ENCODE assay signal across 10 mouse cellular contexts in genomic region chr5:125497821-125498600, GRCm38 (mm10). TPM values are rescaled to one million over a fixed set of nuclear protein-coding genes. Genes with fewer than 3 reads are reported as not detected.
A peak's percentile ranks its signal among the peaks of the same experiment; 100 is the strongest.
DNase-seq lines count a peak whose midpoint lies in the region; ATAC-seq and TF ChIP-seq lines count a peak whose summit lies in the region.
"Had no signal": no experiment of that assay in that cellular context is flagged by ENCODE, and none has a peak within 500 bp of the region (broad histone marks: within the 10 kb centered on the region; RNA-seq: fewer than 3 reads in every experiment).

No protein-coding gene starts in this region.

- peaks cover 2% of the 10 kb centered on the region; the same call in 1 of the 2 replicates for H3K36me3 ChIP-seq in testis, adult 2 months (ENCODE audit: control insufficient read depth, insufficient read depth, low read length)
- H3K36me3 ChIP-seq in forebrain, postnatal 0 days (ENCODE audit: insufficient read depth), result peaks cover 44% of the 10 kb centered on the region
- H3K36me3 ChIP-seq in midbrain, embryonic 14.5 days (ENCODE audit: control insufficient read depth, insufficient read depth, low read length), result peaks cover 40% of the 10 kb centered on the region

- peak; percentile 63; the same call in 1 of the 2 replicates for TF ChIP-seq CTCF in testis, adult 2 months (IDR thresholded peaks at IDR 0.05; ENCODE audit: control insufficient read depth, insufficient read depth, insufficient replicate concordance, low read depth, low read length)
- TF ChIP-seq CTCF in forebrain, postnatal 0 days (IDR thresholded peaks at IDR 0.05; ENCODE audit: low read depth), result peak; percentile 75

- no peak overlapping the region for H3K4me2 ChIP-seq in forebrain, postnatal 0 days (ENCODE audit: low read depth)
- no peak overlapping the region for H3K4me2 ChIP-seq in midbrain, embryonic 14.5 days (ENCODE audit: low read length)
- H3K4me2 ChIP-seq: embryonic facial prominence, embryonic 12.5 days had no signal

- no peak for TF ChIP-seq POLR2A in testis, adult 2 months (IDR thresholded peaks at IDR 0.05; ENCODE audit: control insufficient read depth, low read depth, low read length)

- H3K27ac ChIP-seq in testis, adult 2 months (ENCODE audit: control insufficient read depth, insufficient read depth, low read depth, low read length), result no peak overlapping the region
- H3K27ac ChIP-seq in forebrain, postnatal 0 days (ENCODE audit: low read depth, low read length), result no peak overlapping the region
- H3K27ac ChIP-seq in midbrain, embryonic 14.5 days (replicated peaks; ENCODE audit: low read depth, low read length), result peak overlapping the region; percentile 37; the same call in 1 of the 2 replicates
- H3K27ac ChIP-seq: embryonic facial prominence, embryonic 12.5 days had no signal

- DNase-seq in testis, postnatal 14 days (ENCODE audit: low spot score), result no peak
- peak; percentile 80 for DNase-seq in cerebellum, adult 8-10 months
- DNase-seq in forebrain, postnatal 0 days, result peak; percentile 77
- peak; percentile 52 for DNase-seq in induced T-regulatory cell, adult 2 months (ENCODE audit: low read depth)
- peak; percentile 73 to 79 for DNase-seq in left cerebral cortex, postnatal 36 days (ENCODE audit: low spot score in 2 of 2)
- DNase-seq in midbrain, embryonic 14.5 days, result peak; percentile 88
- DNase-seq in spleen, postnatal 4 days (ENCODE audit: low spot score in 2 of 2), result peak; percentile 55 to 80

- H3K9me3 ChIP-seq in forebrain, postnatal 0 days (ENCODE audit: low read length), result no peaks in the 10 kb centered on the region
- no peaks in the 10 kb centered on the region for H3K9me3 ChIP-seq in midbrain, embryonic 14.5 days (ENCODE audit: control insufficient read depth, low read length)
- H3K9me3 ChIP-seq: embryonic facial prominence, embryonic 12.5 days; megakaryocyte, embryonic 14.5 days had no signal

- H3K4me1 ChIP-seq in testis, adult 2 months (ENCODE audit: control insufficient read depth, insufficient read depth, low read length), result no peaks in the 10 kb centered on the region
- no peaks in the 10 kb centered on the region for H3K4me1 ChIP-seq in forebrain, postnatal 0 days (ENCODE audit: insufficient read depth)
- H3K4me1 ChIP-seq in midbrain, embryonic 14.5 days (ENCODE audit: control insufficient read depth, insufficient read depth, low read length), result no peaks in the 10 kb centered on the region
- H3K4me1 ChIP-seq: embryonic facial prominence, embryonic 12.5 days had no signal

- no peak overlapping the region for H3K9ac ChIP-seq in forebrain, postnatal 0 days
- H3K9ac ChIP-seq in midbrain, embryonic 14.5 days (replicated peaks; ENCODE audit: low read length), result peak overlapping the region; percentile 3; the same call in 1 of the 2 replicates
- H3K9ac ChIP-seq: embryonic facial prominence, embryonic 12.5 days had no signal

- 69% methylated on average over 12 of the region's 12 CpGs for WGBS in forebrain, postnatal 0 days
- 64% methylated on average over 12 of the region's 12 CpGs for WGBS in midbrain, embryonic 14.5 days

- intact Hi-C loops in left cerebral cortex, postnatal 36 days (cut with DNase I), result no loop called here

- peak overlapping the region; percentile 75 for H3K4me3 ChIP-seq in testis, adult 2 months (ENCODE audit: control insufficient read depth, low read depth, low read length)
- H3K4me3 ChIP-seq in forebrain, postnatal 0 days (ENCODE audit: low read depth, low read length), result no peak overlapping the region
- no peak overlapping the region for H3K4me3 ChIP-seq in midbrain, embryonic 14.5 days (replicated peaks; ENCODE audit: low read depth, low read length)
- H3K4me3 ChIP-seq: embryonic facial prominence, embryonic 12.5 days; megakaryocyte, embryonic 14.5 days had no signal

- peak; percentile 82 for ATAC-seq in forebrain, postnatal 0 days
- ATAC-seq in midbrain, embryonic 14.5 days (ENCODE audit: low FRiP score, low TSS enrichment), result peak; percentile 37; the same call in 1 of the 2 replicates

- H3K27me3 ChIP-seq in testis, adult 2 months (ENCODE audit: control insufficient read depth, insufficient read depth, low read length), result no peaks in the 10 kb centered on the region
- no peaks in the 10 kb centered on the region for H3K27me3 ChIP-seq in forebrain, postnatal 0 days (ENCODE audit: insufficient read depth, low read length)
- H3K27me3 ChIP-seq in midbrain, embryonic 14.5 days (ENCODE audit: control insufficient read depth, insufficient read depth, low read length), result no peaks in the 10 kb centered on the region
- H3K27me3 ChIP-seq: embryonic facial prominence, embryonic 12.5 days; megakaryocyte, embryonic 14.5 days had no signal

RNA-seq across cellular contexts. Expression of gene Aacs, which starts 22.4 kb away (rescaled TPM):
- 90.7 and 98.5 TPM in 2 replicates for polyA plus RNA-seq in testis, adult 2 months (2012; rRNA removed)
- 90.9 and 116 TPM in 2 replicates for total RNA-seq in forebrain, postnatal 0 days (2014; rRNA removed)
- polyA plus RNA-seq in forebrain, postnatal 0 days (2015; fragmentation: Nextera tagmentation; extraction: Ambion mirVana), result 83.8 and 97.9 TPM in 2 replicates
- total RNA-seq in left cerebral cortex, postnatal 36 days (2021), result 10 to 100 TPM; 41.0 to 51.2 TPM
- 63.6 and 71.3 TPM in 2 replicates for polyA plus RNA-seq in midbrain, embryonic 14.5 days (2014; fragmentation: Nextera tagmentation; extraction: Ambion mirVana)

RNA-seq across cellular contexts. Expression of gene Tmem132b, which starts 33.6 kb away (rescaled TPM):
- 0.09 and 0.13 TPM in 2 replicates for polyA plus RNA-seq in testis, adult 2 months (2012; rRNA removed)
- total RNA-seq in forebrain, postnatal 0 days (2014; rRNA removed), result 32.2 and 48.9 TPM in 2 replicates
- 5.1 and 7.8 TPM in 2 replicates for polyA plus RNA-seq in forebrain, postnatal 0 days (2015; fragmentation: Nextera tagmentation; extraction: Ambion mirVana)
- total RNA-seq in left cerebral cortex, postnatal 36 days (2021), result 100 to 1,000 TPM; 140 to 144 TPM
- polyA plus RNA-seq in midbrain, embryonic 14.5 days (2014; fragmentation: Nextera tagmentation; extraction: Ambion mirVana), result 4.9 and 6.2 TPM in 2 replicates

RNA-seq across cellular contexts. Expression of gene Bri3bp, which starts 56.6 kb away (rescaled TPM):
- polyA plus RNA-seq in testis, adult 2 months (2012; rRNA removed), result 41.4 and 42.7 TPM in 2 replicates
- 78.3 and 83.3 TPM in 2 replicates for total RNA-seq in forebrain, postnatal 0 days (2014; rRNA removed)
- 45.7 and 48.4 TPM in 2 replicates for polyA plus RNA-seq in forebrain, postnatal 0 days (2015; fragmentation: Nextera tagmentation; extraction: Ambion mirVana)
- 100 to 1,000 TPM in 1 of 2 experiments, 10 to 100 TPM in 1; 91.6 to 102 TPM for total RNA-seq in left cerebral cortex, postnatal 36 days (2021)
- 26.8 and 37.8 TPM in 2 replicates for polyA plus RNA-seq in midbrain, embryonic 14.5 days (2014; fragmentation: Nextera tagmentation; extraction: Ambion mirVana)
